Mouse (Mus musculus) 416B (cell line): ENCODE measurements at regions not wholly inside any gene's neighbourhood (a gene's known extent, or its start where the extent isn't known, plus 50 kb on each side); places are given as distances from the start of the nearest gene placed in this dataset.

ENCODE experiments used
- DNase-seq: peaks from one replicate; pipeline ENCODE4 v3.0.0; 2011; ENCODE audit warnings: low read depth

DNA sequence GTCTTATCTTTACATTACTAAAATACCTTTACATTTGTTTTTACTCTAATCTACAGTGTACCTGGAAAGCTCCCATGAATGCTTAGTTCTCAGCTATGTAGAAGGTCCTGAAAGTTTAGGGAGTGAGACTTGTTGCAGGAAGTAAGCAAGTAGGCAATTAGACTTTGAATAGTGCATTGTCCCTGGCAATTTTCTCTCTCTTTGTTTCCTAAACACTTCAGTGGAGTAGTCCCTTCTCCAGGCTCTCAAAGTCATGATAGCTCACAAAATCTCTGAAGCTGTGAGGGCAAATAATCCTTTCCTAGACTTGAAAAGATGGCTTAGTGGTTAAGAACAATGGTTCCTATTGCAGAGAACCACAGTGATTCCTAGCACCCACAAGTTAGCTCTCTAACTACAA lies 495.2 kb upstream of the 1700015G11Rik start:
- no peak for DNase-seq

DNA sequence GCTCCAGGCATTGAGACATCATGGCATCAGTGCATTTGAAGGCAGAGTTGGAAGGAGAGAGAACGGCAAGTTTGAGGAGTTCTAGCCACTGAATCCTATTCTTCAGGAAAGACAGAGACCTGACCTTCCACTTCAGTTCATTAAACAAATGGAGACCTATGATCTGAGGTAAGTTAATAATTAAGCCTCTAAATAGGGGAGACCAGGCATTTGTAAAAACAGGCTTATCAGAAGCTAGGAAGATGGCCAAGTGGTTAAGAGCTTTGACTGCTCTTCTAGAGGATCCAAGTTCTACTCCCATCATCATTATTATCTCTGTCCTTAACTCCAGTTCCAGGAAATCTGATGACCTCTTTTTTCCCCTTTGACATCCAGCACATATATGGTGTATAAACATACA lies 492.5 kb upstream of the 1700015G11Rik start:
- no peak for DNase-seq

DNA sequence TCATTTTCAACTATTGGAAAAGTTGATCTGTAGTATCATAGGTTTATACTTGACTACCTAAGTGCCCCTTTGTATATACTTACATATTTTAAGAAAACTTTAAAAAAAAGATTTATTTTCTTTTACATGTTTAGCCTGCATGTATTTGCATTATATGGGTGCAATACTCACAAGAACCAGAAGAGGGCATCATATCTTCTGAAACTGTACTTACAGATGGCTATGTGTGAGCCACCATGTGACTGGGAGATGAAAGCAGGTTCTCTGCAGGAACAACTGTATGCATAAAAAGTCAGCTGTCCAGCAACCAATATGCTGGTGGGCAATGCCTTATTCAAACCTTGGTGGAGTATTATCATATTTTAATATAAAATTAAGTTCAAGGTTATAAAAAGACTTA lies 451.6 kb upstream of the 1700015G11Rik start:
- DNase-seq: peak; percentile 42

DNA sequence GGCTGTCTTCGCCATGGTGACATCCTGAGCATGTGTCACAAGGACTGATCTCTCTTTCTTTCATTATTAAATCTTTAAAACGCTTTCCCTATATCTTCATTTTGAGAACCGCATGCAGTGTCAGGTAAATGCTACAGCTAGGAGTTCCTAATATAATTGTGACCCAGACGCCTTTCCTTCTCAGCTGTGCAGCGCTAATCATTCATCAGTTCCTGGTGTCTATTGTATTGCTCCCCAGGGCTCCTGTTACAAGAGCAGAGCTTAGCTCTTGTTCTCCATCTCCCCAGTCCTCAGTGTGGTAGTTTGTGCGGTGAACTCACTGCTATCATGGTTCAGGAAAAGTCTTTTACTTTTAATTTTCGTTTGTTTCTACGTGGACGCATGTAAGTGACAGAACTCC lies 451.1 kb upstream of the 1700015G11Rik start:
- no peak for DNase-seq
